Mouse (Mus musculus): Measurements from ENCODE around the gene Klrg2.
"Not testable (repeated sequence)": the region's sequence is repeated elsewhere in the genome, so short reads cannot be mapped to it uniquely, and the experiment has no call there.

Gene Klrg2

DNA sequence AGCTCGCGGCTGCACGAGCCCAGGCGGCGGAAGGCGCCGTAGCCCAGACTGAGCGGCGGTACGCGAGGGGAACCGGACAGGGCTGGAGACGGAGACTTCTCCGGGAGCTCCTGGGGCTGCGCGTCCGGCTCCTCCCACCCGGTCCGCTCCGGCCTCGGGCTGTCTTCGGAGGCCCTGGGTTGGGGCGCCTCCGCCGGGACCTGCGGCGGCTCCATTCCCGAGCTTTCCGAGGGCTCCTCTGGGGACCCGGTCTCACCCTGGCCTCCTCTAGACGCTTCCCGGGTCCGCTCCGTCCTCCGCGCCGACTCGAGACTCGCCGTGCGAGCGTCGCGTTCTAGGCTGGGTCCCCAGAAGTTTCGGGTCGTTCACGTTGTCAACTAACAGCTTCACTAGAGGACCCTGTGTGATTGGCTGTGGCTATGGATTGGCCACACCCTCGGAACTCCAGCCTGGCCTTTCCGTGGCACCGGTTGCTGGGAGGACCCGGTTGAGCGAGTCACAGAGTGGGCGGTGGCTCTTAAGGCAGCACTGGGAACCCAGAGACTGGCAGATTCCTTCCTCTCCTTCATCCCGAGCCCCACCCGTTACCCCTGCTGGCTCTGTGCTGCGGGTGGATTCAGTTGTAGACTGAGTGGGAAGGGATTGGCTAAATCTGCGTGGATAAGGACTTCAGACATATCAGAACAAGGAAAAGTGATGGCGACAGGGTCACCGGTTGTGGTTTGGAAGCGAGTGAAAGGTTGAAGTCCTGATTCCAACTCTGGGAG is at the start of gene Klrg2:
Klrg2 (minus strand) TSS at position 391 of the 767 bp plus-strand sequence.
- no peak for DNase-seq (ENCODE audit: low spot score)

DNA sequence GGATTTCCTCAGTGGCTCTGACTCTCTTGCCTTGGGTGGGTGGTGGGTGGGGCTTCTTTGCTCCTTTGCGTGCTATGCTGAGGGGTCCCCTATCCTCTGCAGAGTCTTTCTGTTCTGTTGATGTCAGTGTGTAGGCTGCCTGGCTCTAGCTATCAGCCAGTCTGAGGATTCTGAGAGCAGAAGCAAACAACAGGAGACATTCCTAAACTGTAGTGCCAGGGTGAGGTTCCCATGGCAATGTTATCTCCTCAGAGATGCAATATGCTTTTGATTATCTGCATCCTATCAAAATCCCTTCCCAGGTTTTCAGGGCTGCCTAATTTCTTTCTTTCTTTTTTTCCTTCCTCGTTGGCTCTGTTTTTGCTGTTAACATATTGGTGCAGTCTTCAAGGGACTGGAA is 45.5 kb upstream of the Klrg2 start:
- no peak for DNase-seq (ENCODE audit: low spot score)

- no peak for DNase-seq (ENCODE audit: low spot score)
Observed at GRCm38 (mm10) chr6:38677629-38678028, 40.6 kb upstream of the Klrg2 start.

DNA sequence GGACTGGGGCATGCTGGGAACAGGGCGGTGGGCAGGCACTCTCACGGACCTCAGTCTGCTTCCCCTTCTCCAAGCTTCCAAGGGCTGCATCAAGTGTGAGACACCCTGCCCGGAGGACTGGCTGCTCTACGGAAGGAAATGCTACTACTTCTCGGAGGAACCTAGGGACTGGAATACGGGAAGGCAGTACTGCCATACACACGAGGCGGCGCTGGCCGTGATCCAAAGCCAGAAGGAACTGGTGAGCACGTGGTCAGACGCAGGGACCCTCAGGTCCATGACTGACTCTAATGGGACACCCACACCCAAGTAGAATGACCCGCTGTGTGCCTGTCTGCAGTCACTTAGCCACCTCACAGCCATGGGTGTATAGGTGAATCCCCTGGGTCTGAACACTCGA is 39.7 kb upstream of the Klrg2 start:
- DNase-seq (ENCODE audit: low spot score), result no peak

DNA sequence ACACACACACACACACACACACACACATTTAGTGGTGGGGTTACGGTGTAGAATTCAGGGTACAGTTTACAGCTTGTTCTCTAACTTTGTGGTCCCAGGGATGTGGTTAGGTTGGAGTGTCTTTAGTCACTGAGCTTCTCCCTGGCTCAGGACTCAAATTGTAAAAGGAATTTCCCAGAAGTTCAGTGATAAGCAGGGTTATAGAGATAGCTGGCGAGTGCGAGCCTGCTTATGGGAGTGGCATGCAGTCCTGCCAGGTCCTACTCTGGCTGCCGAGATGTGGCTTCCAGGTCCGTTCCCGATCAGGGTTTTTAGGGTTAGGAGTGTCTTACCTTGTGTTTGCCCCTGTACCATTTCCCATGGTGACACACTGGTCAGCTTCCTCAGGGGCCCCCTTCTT is 39.2 kb upstream of the Klrg2 start:
- DNase-seq (ENCODE audit: low spot score), result no peak

GRCm38 (mm10) chr6:38672011-38672410 is 35.0 kb upstream of the Klrg2 start:
- no peak for DNase-seq (ENCODE audit: low spot score)

DNA sequence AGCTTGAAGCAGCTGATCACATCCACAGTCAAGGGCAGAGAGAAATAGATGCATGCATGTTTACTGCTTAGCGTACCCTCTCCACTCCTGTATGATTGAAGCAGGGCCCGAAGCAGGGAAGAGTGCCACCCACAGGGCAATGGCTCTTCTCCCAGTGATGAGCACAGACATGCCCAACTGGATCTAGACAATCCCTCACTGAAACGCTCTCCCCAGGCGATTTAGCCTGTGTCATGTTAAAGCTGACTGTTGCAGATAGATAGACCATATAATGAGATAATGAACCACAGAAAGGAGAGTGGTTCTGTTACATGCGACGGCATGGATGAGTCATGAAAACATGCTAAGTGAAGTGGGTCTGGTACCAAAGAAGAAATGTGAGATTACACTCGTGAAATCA is 34.2 kb upstream of the Klrg2 start:
- DNase-seq (ENCODE audit: low spot score), result no peak

DNA sequence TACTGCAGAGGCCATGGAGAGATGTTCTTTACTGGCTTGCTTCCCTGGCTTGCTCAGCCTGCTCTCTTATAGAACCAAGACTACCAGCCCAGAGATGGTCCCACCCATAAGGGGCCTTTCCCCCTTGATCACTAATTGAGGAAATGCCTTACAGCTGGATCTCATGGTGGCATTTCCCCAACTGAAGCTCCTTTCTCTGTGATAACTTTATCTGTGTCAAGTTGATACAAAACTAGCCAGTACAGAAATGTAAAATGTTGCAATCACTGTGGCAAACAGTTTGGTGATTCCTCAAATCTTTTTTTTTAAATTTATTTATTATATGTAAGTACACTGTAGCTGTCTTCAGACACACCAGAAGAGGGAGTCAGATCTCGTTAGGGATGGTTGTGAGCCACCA is 33.4 kb upstream of the Klrg2 start:
- DNase-seq (ENCODE audit: low spot score), result not testable (repeated sequence)

- DNase-seq (ENCODE audit: low spot score), result no peak
Observed at GRCm38 (mm10) chr6:38669580-38669979, 32.5 kb upstream of the Klrg2 start.

- no peak for DNase-seq (ENCODE audit: low spot score)
Observed at GRCm38 (mm10) chr6:38662714-38663615, 25.9 kb upstream of the Klrg2 start, which contains the start of gene Clec2l. TSS of gene Clec2l (plus strand) at chr6:38663069.

GRCm38 (mm10) chr6:38661626-38662025 is 24.6 kb upstream of the Klrg2 start:
- DNase-seq (ENCODE audit: low spot score), result no peak

DNA sequence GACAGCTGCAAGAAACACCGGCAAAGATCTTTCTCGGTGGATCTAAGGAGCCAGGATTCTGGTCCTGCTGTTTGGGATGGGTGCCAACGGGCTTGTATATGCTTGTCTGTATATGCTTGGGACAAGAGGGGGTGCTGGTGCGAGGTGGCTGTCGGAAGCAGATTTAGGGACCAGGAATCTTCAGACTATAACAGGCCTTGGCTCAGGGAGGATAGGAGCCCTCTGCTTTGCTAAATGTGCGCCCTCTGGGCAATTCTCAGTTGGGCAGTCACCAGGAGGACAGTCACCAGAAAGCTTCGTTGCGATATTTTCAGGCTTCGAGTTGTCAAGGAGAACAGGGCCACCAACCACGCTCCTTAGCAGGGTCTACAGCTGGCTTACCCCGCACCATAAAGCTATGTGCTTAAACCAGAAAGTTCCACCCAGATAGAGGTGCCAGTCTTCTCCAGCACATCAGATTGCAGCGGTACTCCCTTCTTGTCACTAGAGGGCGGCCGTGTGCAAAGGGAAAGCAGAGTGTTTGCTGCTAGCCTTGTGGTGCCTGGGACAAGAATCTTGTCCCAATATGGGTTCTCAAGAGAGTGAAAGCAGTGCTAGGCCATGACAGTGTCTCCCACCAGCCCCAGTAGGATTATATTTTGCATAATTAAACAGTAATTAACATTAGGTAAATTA is 13.4 kb upstream of the Klrg2 start:
- DNase-seq (ENCODE audit: low spot score), result no peak

DNA sequence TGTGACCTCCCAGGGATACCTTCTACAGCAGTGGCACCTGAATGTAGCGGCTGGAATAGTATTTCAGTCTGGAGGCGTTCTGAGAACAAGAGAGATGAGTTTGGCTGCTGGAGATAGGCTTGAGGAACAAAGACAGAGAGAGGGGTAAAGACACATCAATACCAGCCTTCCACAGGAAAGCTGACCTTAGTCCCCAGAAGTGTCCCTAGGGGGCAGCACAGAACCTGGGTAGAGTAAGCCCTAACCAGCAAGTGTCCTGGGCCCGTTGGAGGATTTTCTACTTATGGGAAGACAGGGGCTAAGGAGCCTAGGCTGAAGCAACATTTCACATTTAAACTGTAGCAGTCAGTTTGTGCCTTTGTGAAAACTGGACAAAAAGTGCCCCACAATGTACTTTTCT is 12.5 kb upstream of the Klrg2 start:
- DNase-seq (ENCODE audit: low spot score), result no peak

GRCm38 (mm10) chr6:38643039-38643438 is 6.0 kb upstream of the Klrg2 start:
- no peak for DNase-seq (ENCODE audit: low spot score)

GRCm38 (mm10) chr6:38642593-38642992 is 5.6 kb upstream of the Klrg2 start:
- no peak for DNase-seq (ENCODE audit: low spot score)

GRCm38 (mm10) chr6:38641645-38642044 is 4.6 kb upstream of the Klrg2 start:
- no peak for DNase-seq (ENCODE audit: low spot score)

DNA sequence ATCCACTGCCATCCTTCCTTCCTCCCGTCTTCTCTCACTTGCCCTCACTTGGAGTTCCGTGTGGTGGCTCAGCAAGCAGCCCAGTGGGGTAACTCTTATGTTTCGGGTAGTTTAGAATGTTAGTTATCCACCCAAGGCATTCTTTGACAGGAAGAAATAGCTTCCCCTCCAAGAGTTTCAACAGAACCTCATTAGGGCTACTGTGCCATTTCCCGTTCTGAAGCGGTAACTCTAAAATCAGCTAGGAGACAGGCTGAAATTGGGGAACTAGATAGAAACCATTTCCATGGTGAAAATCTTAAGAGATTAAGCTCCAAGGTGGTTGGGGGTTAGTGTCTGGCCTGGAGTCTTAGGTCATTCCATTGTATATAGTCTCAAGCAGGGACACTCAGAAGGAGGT is 4.2 kb upstream of the Klrg2 start:
- DNase-seq (ENCODE audit: low spot score), result no peak

- DNase-seq (ENCODE audit: low spot score), result no peak
Observed at GRCm38 (mm10) chr6:38640401-38640800, 3.4 kb upstream of the Klrg2 start.

GRCm38 (mm10) chr6:38635941-38636851 is 846 bp downstream of the Klrg2 start:
- DNase-seq (ENCODE audit: low spot score), result no peak

- DNase-seq (ENCODE audit: low spot score), result no peak
Observed at GRCm38 (mm10) chr6:38634461-38634860, 2.6 kb downstream of the Klrg2 start.

GRCm38 (mm10) chr6:38632826-38633225 is 4.2 kb downstream of the Klrg2 start:
- DNase-seq (ENCODE audit: low spot score), result no peak

DNA sequence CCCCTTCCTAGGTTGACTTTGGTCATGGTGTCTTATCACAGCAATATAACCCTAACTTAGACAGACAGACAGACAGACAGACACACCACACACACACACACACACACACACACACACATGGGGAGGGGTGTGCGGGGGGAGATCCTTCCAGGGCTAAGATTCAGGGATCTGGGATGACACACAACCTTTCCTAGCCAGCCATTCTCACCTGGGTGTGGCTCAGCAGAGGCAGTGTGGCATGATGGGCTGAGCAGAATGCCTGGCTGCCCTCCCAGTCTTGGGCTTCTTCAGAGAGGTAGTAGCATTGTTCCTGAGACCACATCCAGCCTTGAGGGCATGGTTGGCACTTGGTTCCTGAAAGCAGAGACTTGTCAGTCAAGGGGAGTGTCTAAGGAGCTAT is 7.5 kb downstream of the Klrg2 start:
- no peak for DNase-seq (ENCODE audit: low spot score)

Measured in urinary bladder, postnatal 10 days (tissue).